Mouse (Mus musculus) hindbrain, embryonic 10.5 days (tissue): Measurements from ENCODE around the gene Htra2. TPM values are rescaled to one million over a fixed set of nuclear protein-coding genes. Genes with fewer than 3 reads are reported as not detected.

Experiments used
- DNase-seq: peaks from one replicate; pipeline ENCODE4 v3.0.0-alpha.2; 2017; ENCODE audit warnings: low spot score
- H3K27ac ChIP-seq: fragments of 300-500 bp; sonication (generic); 2 replicates; pipeline ENCODE4 v1.5.1; 2016; ENCODE audit warnings: mild to moderate bottlenecking, moderate library complexity
- H3K27me3 ChIP-seq: fragments of 300-500 bp; sonication (generic); 2 replicates; pipeline ENCODE4 v1.6.1; 2016; ENCODE audit warnings: mild to moderate bottlenecking; ENCODE audit not compliant: poor library complexity, insufficient read depth, severe bottlenecking
- H3K36me3 ChIP-seq: fragments of 300-500 bp; sonication (generic); 2 replicates; pipeline ENCODE4 v1.6.1; 2016; ENCODE audit warnings: mild to moderate bottlenecking, moderate library complexity
- H3K4me1 ChIP-seq: fragments of 300-500 bp; sonication (generic); replicated peaks from 2 replicates; pipeline ENCODE4 v1.6.1; 2016; ENCODE audit warnings: mild to moderate bottlenecking
- H3K4me3 ChIP-seq: fragments of 300-500 bp; sonication (generic); 2 replicates; pipeline ENCODE4 v1.5.1; 2016; ENCODE audit warnings: mild to moderate bottlenecking, moderate library complexity
- H3K9me3 ChIP-seq: fragments of 300-500 bp; sonication (generic); 2 replicates; pipeline ENCODE4 v1.6.1; 2016; ENCODE audit warnings: mild to moderate bottlenecking, moderate library complexity
- WGBS: fragments of 180-500 bp; shearing (Covaris S2); methylation state at CpG from one replicate; pipeline ENCODE4 v1.1.7; 2016; 5-methylcytosine and 5-hydroxymethylcytosine counted together
- polyA plus RNA-seq: library from polyadenylated mRNA; unstranded; fragments of >200 nt; fragmentation: Nextera tagmentation; extraction: Ambion mirVana; gene quantifications from 2 replicates; pipeline ENCODE4 v1.2.1, GENCODE M21; 2016

Gene Htra2
- polyA plus RNA-seq, 1 experiment from 2014 or later = 70.9 TPM

DNA sequence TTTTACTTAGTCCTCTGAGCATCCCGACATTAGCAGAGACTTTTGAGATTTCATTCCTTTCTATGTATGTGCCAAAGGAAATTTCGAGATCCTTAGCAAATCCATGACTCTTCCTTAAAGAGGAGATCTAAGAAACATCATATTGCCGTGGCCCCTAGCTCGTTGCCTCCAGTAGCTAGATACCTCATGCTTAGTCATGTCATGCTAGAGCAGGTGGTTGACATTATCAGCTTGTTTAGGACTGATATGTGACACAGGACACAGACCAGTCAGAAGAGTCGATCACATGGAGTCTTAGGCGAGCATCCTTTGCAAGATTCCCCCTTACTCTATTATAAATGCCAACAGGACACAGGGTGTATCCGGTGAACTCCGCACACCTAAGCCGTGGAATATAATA, 32.1 kb downstream of the Htra2 start:
- DNase-seq = no peak
- Histone ChIP-seq H3K27ac (no peak overlapping the region), H3K36me3 (no peaks in the 10 kb centered on the region), H3K4me1 (peaks cover 8% of the 10 kb centered on the region; the same call in 1 of the 2 replicates), H3K9me3 (no peaks in the 10 kb centered on the region), H3K4me3 (no peak overlapping the region), H3K27me3 (peaks cover 16% of the 10 kb centered on the region)
- 90% methylated on average over 9 of the region's 9 CpGs for WGBS

DNA sequence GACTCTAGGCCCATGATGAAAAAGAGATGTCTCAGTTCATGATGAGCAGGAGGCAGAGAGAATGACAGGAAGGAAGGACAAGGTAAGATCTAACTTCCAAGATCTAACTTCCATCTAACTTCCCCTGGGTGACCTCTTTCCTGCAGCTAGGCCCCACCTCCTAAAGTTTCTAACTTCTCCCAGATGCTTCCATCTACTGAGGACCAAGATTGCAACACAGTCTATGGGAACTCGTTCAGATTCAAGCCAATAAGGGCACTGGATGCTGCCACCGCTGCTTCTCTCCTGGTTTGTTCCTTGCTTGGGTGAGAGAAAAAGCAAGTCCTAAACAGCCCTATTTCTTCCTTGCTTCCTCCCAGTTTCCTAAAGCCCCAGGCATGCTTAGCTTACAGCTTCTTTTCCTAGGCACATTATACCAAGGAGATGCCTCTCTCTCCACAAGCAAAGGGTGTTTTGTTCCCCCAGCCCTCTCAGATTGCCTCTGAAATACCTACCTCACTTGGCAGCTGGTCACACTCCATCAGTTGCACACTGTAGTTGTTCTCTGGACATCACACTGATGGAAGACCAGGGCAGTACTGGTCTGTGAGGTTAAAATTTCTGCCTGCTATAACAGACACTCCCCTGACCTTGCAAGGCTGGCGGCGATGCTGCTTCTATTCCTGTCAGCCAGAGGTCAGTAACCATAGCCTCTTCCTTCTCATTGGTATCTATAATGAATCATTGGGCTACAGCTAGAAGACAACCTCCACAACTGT, 34.1 kb downstream of the Htra2 start:
- H3K4me3 ChIP-seq = no peak overlapping the region
- H3K27me3 ChIP-seq = no peaks in the 10 kb centered on the region
- no peak overlapping the region for H3K27ac ChIP-seq
- no peak for DNase-seq
- H3K9me3 ChIP-seq = no peaks in the 10 kb centered on the region
- WGBS = 78% methylated on average over 4 of the region's 4 CpGs
- no peaks in the 10 kb centered on the region for H3K36me3 ChIP-seq
- no peaks in the 10 kb centered on the region for H3K4me1 ChIP-seq

DNA sequence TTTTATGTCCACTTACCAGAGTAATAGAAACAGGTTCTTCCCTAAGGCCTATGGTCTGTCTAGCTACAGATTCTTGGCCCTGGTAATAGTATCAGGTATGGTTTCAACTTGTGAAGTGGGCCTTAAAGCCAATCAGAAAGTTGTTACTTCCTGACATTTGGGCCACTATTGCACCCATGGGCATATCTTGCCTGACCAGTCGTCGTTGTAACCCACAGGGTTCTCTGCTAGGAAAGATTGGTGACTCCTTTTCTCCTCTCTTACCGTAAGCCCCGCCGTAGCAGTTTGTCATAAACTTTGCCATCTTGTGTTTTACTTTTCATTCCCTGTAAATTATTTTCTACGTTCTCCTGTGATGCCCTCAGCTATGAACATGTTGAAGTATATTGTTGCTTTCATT, 35.0 kb downstream of the Htra2 start:
- H3K27ac ChIP-seq = no peak overlapping the region
- H3K4me1 ChIP-seq = no peaks in the 10 kb centered on the region
- no peaks in the 10 kb centered on the region for H3K27me3 ChIP-seq
- 87% methylated on average over 6 of the region's 6 CpGs for WGBS
- no peaks in the 10 kb centered on the region for H3K36me3 ChIP-seq
- H3K9me3 ChIP-seq = no peaks in the 10 kb centered on the region
- H3K4me3 ChIP-seq = no peak overlapping the region
- no peak for DNase-seq

DNA sequence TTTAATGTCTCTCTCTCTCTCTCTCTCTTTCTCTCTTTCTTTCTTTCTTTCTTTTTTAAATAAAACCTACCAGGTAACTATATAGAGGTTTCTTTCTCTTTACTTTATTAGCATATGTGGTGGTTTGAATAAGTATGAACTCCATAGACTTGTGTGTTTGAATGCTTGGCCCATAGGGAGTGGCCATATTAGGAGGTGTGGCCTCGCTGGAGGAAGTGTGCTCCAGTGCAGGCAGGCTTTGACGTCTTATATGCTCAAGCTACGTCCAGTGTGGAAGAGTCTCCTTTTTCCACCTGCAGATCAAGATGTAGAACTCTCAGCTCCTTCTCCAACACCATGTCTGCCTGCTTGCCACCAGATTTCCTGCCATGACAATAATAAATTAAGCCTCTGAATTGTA, 36.0 kb downstream of the Htra2 start:
- Histone ChIP-seq H3K4me3 (no peak overlapping the region), H3K36me3 (no peaks in the 10 kb centered on the region), H3K9me3 (no peaks in the 10 kb centered on the region), H3K27me3 (no peaks in the 10 kb centered on the region), H3K27ac (no peak overlapping the region), H3K4me1 (no peaks in the 10 kb centered on the region)
- DNase-seq = no peak
- 68% methylated on average over 3 of the region's 3 CpGs for WGBS

DNA sequence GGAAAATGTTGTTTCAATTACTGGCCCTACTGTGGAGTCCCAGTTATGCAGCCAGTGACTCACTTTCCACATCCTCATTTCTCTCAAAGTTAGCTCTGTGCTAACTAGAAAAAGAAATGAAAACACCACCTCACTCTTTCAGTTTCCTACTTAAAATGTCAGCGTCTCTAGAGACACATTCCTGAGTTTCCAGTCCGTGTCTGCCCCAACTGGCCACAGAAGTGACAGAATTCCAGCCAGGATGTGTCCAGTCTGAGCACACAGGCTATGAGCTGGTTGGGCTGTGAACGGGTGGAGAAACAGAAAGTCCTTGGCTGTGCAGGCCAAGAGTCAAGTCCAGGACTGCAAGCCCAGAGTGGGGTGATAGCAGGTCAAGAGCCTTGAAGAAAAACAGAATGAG, 37.9 kb downstream of the Htra2 start:
- WGBS = 67% methylated on average over 3 of the region's 3 CpGs
- H3K4me1 ChIP-seq = no peaks in the 10 kb centered on the region
- H3K27me3 ChIP-seq = no peaks in the 10 kb centered on the region
- DNase-seq = no peak
- no peaks in the 10 kb centered on the region for H3K9me3 ChIP-seq
- no peak overlapping the region for H3K27ac ChIP-seq
- no peaks in the 10 kb centered on the region for H3K36me3 ChIP-seq
- no peak overlapping the region for H3K4me3 ChIP-seq

DNA sequence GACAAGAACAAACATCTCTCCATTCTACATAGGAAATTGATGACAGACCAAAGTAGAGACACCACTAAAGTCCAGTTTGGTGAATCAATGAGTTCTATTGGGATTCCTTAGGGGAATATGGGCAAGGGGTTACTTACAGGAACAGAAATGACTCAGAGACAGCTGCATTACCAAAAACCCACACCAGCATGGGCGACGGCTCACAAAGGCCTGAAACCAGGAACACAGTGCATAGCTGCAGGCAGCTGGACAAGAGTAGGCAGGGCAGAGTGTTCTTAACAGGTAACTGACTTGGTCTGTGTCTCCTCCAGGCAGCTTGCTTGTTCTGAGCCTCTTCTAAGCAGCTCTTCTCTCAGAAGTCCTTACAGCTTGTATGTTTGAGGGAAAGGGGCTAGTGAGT, 39.3 kb downstream of the Htra2 start:
- WGBS = 86% methylated on average over 2 of the region's 2 CpGs
- H3K27me3 ChIP-seq = no peaks in the 10 kb centered on the region

DNA sequence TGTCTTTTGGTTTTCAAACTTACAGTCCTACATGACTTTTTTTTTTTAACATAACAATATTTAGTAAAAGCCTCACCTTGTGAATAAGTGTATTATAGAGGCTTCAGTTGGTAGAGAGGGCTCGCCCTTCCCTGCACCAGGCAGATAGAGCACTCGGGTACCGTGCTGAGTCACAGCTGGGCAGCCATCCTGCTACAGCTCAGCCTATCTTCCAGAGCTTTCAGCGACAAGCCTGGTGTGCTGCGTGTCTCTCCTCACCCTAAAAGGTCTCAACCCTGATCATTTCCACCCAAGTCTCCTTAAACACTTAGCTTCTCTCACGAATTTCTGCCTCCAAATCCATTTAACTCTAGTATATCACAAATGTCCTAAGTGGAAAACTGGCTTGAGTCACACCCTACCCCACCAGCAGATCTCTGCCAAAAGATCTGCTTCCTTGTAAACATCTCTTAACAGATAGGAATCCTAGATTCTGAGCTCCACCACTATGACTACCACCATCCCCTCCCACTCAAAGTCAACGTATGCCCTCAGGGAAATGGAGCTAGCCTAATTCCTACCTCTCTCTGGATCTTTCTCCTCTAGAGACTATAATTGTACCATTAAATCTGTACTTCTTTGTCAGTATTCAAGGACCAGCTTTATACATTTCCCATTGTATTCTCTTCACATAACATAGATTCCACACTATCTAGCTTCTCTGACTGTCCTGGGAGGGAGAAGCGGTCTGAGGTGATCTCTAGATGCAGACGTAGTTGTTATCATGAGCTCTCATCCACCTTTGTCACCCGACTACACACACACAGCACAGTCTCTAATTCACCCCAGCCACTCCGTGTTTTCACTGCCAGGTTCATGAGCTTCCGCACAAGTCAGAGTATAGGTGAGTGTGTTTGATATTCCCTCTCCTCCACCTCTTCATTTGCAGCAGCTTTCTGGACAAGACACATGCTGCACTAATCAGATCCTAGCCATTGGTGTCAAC, 40.3 kb downstream of the Htra2 start:
- WGBS = 79% methylated on average over 12 of the region's 12 CpGs
- Histone ChIP-seq H3K4me3 (no peak overlapping the region), H3K9me3 (no peaks in the 10 kb centered on the region), H3K27ac (no peak overlapping the region), H3K27me3 (no peaks in the 10 kb centered on the region), H3K4me1 (no peaks in the 10 kb centered on the region), H3K36me3 (no peaks in the 10 kb centered on the region)
- DNase-seq = no peak

More for the DNA sequence above, 39.3 kb downstream of the Htra2 start:
- Histone ChIP-seq H3K27ac (no peak overlapping the region), H3K9me3 (no peaks in the 10 kb centered on the region), H3K36me3 (no peaks in the 10 kb centered on the region), H3K4me1 (no peaks in the 10 kb centered on the region), H3K4me3 (no peak overlapping the region)
- no peak for DNase-seq

DNA sequence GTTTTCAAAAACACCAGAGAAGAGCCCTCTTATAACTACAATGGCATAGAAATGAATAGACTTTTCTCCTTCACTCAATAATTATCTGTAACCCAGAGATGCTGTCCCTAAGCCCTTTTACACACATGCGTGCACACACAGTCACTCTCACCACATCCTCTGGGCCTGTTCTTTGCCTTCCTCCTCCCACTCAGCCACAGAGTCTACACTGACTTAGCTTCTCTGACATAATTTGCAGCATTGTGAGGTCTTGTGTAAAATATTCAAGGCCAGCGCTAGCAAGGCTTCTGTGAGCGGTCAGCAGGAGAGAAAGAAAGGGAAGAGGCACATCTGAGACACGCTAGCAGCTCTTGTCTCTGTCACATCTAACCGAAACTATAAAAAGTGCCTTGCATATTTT, 41.6 kb downstream of the Htra2 start:
- no peak overlapping the region for H3K4me3 ChIP-seq
- no peak overlapping the region; the same call in 1 of the 2 replicates for H3K27ac ChIP-seq
- H3K9me3 ChIP-seq = no peaks in the 10 kb centered on the region
- no peak for DNase-seq
- H3K4me1 ChIP-seq = no peaks in the 10 kb centered on the region
- no peaks in the 10 kb centered on the region for H3K36me3 ChIP-seq
- H3K27me3 ChIP-seq = no peaks in the 10 kb centered on the region
- WGBS = 79% methylated on average over 5 of the region's 5 CpGs

DNA sequence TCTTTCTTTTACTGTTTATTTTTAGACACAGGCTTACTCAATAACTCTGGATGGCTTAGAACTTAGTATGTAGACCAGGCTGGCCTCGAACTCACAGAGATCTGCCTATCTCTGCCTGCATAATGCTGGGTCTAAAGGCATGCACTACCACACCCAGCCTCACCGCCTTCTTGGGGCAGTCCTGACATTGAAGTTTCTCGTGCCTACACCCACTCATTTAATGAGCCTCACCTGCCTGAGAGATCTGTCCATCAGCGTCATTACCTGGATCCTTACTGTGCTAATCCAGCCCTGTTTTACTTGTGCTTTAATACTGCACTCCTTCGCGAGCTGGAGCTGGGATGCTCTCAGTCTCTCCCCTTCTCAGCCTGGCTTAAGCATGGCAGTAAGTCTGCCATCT, 43.3 kb downstream of the Htra2 start:
- WGBS = 83% methylated on average over 6 of the region's 6 CpGs
- Histone ChIP-seq H3K4me1 (no peaks in the 10 kb centered on the region), H3K9me3 (no peaks in the 10 kb centered on the region)

DNA sequence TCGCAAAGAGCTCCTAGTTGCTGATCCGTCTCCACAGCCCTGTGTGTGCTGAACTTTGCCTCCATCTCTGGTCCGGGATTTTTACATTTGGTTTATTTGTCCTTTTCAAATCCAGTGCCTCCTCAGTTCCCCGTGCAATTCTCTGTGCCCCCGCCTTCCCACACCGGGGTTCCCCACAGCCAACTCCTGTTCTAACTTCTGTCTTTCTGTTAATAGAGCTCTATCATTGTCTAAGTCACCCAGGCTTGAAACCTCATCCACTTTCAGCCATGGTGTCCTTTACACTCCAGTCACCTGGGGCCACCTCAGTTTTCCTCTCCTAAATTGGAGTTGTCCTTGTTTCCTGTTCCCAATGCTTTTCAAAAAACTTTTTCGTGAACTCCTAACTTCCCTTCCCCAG, 43.8 kb downstream of the Htra2 start:
- 88% methylated on average over 7 of the region's 7 CpGs for WGBS
- DNase-seq = no peak
- Histone ChIP-seq H3K27ac (no peak overlapping the region), H3K9me3 (no peaks in the 10 kb centered on the region), H3K4me1 (no peaks in the 10 kb centered on the region), H3K27me3 (no peaks in the 10 kb centered on the region), H3K4me3 (no peak overlapping the region), H3K36me3 (no peaks in the 10 kb centered on the region)

More for the DNA sequence above, 43.3 kb downstream of the Htra2 start:
- Histone ChIP-seq H3K36me3 (no peaks in the 10 kb centered on the region), H3K27ac (no peak overlapping the region), H3K4me3 (no peak overlapping the region), H3K27me3 (no peaks in the 10 kb centered on the region)
- no peak for DNase-seq

DNA sequence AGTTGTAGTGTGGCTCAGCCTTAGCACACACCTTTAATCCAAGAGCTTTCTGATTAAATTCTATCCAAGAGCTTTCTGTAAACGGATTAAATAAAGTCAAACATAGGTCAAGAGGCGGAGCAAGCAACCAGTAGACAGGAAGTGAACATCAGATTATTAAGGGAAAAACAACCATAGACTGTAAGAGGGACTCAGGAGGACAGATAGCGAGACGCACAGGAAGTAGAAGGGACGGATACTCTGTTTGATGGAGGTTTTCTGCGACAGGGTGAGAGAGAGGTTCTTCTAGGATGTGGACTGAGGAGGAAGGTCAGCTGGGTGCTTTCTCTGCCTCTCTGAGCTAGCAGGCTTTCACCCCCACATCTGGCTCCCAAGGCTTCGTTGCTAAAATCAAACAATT, 45.1 kb downstream of the Htra2 start:
- no peaks in the 10 kb centered on the region for H3K27me3 ChIP-seq
- H3K9me3 ChIP-seq = no peaks in the 10 kb centered on the region
- H3K4me3 ChIP-seq = no peak overlapping the region
- WGBS = 77% methylated on average over 7 of the region's 7 CpGs
- DNase-seq = no peak
- H3K27ac ChIP-seq = no peak overlapping the region
- H3K4me1 ChIP-seq = peaks cover under 1% of the 10 kb centered on the region
- no peaks in the 10 kb centered on the region for H3K36me3 ChIP-seq

DNA sequence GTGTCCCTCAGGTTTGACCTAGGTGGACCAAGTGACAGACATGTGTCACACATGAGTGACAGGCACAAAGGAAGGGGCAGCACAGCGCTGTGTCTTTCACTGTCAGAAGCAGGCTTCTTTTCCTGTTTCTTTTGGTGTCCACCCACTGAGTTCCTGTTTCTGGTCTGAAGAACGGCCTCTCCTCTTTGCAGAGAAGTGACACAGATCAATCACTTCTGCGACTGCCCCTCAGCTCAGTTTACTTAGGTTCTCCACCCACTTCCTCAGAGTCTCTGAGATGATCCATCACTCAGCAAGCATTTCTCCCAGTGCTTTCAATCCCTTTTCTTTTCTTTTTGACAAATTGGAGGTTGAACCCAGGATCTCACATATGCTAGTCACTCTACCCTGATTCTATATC, 46.4 kb downstream of the Htra2 start:
- H3K4me3 ChIP-seq = no peak overlapping the region
- H3K9me3 ChIP-seq = no peaks in the 10 kb centered on the region
- WGBS = 62% methylated on average over 3 of the region's 3 CpGs
- H3K27ac ChIP-seq = no peak overlapping the region
- no peak for DNase-seq
- H3K36me3 ChIP-seq = no peaks in the 10 kb centered on the region
- H3K27me3 ChIP-seq = no peaks in the 10 kb centered on the region
- H3K4me1 ChIP-seq = peaks cover 5% of the 10 kb centered on the region

DNA sequence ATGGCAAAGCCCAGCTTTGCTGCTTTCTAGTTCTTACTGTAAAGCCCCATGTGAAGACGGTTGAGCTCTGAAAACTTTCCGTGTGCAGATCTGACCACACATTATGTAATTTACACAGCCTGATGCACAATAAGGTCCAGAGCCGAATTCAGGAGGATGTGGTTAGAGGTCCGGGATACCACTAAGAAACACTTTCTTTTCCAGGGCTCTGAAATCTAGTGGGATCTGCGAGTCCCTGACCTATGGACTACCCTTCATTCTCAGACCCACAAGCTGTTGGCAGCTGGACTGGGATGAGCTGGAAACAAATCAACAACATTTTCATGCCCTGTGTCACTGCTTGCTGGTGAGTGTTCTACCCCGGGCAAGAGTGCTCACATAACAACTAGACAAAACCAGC, 49.0 kb downstream of the Htra2 start:
- H3K36me3 ChIP-seq = no peaks in the 10 kb centered on the region
- peaks cover 5% of the 10 kb centered on the region for H3K4me1 ChIP-seq
- H3K9me3 ChIP-seq = no peaks in the 10 kb centered on the region
- H3K27ac ChIP-seq = no peak overlapping the region
- DNase-seq = no peak
- no peaks in the 10 kb centered on the region for H3K27me3 ChIP-seq
- 88% methylated on average over 6 of the region's 6 CpGs for WGBS
- H3K4me3 ChIP-seq = no peak overlapping the region
